Mouse (Mus musculus): ENCODE measurements around the gene Timm17b.

The Timm17b gene

DNA sequence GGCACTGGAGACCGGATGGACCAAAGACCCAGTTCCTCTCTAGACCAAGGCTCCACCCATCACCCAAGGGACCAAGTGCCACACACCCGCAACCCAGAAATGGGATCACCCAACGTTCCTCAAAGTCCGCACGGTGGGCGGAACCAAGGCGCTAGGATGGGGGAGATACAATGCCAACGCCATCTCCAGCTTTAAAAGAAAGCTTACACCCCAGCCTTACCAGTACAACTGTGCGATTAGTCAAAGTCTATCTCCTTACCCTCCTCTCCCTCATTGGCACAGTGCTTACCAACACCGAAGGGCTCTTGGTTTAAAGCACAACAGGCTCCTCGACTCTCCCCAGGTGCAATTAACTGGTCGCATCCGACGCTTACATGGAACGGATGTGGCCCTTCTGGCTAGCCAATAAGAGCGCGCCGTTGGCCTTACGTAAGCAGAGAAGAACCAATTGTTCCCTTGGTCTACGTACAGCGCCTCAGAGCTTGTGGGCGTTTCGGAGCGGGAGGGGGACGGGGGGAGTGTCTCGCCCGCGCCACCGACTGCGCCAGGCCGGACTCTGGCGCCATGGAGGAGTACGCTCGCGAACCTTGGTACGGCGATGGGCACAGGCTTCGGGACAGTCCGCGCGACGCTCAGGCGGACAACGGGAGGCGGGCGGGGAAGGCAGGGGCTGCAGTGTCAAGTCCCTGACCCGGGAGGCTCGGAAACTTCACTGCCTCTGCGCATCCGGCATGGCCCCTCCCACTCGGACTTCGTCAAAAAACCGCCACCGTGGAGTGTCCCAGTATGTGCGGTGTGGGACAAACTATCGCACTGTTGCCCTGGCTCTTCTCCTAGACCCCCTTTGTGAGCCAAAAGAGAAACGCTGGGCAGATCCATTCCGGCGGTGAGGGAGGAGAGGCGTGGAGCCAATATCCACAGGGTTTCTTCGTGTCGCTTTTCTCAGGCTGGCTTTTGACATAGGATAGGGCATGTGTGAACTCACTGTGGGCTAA lies at the start of gene Timm17b, which contains the start of gene Pqbp1:
Timm17b (plus strand) TSS at position 478 of the 995 bp plus-strand sequence.
Pqbp1 (minus strand) TSS at position 390 of the 995 bp plus-strand sequence.
- ChIA-PET CTCF (interaction anchor here in 3 of 4 experiments (0.5 to 1.6 kb wide), 6 partner anchors 11 to 205 kb away, joined by 3 to 4 read pairs (median 3); no protein-coding TSS in a partner anchor), POLR2A (interaction anchor here in 3 of 4 experiments (0.6 to 2.3 kb wide), 21 partner anchors 9 to 175 kb away, joined by 3 to 15 read pairs (median 3); partner anchors contain the start of genes Slc35a2 (in 2 of the 3), Hdac6 (in 1 of the 3), Otud5 (in 1 of the 3) and Suv39h1 (in 1 of the 3))

- ChIA-PET CTCF (interaction anchor here (0.5 to 1.1 kb wide), 7 partner anchors 31 to 698 kb away, joined by 3 to 4 read pairs (median 4); no protein-coding TSS in a partner anchor), POLR2A (interaction anchor here in 3 of 4 experiments (0.5 to 1.0 kb wide), 4 partner anchors 67 to 159 kb away, joined by 3 to 7 read pairs (median 3); partner anchors contain the start of gene Hdac6 (in 1 of the 3))
These were observed 44.6 kb upstream of the Timm17b start for GRCm38 (mm10) chrX:7854578-7854977.

- ChIA-PET CTCF (no interaction called here), POLR2A (interaction anchor here in 2 of 4 experiments (0.7 to 1.4 kb wide), 3 partner anchors 14 to 116 kb away, joined by 3 to 5 read pairs (median 4); no protein-coding TSS in a partner anchor)
These were observed 39.9 kb upstream of the Timm17b start for GRCm38 (mm10) chrX:7859191-7859753.

- ChIA-PET POLR2A (no interaction called here), CTCF (no interaction called here)
These were observed 36.0 kb upstream of the Timm17b start for GRCm38 (mm10) chrX:7863181-7863580.

DNA sequence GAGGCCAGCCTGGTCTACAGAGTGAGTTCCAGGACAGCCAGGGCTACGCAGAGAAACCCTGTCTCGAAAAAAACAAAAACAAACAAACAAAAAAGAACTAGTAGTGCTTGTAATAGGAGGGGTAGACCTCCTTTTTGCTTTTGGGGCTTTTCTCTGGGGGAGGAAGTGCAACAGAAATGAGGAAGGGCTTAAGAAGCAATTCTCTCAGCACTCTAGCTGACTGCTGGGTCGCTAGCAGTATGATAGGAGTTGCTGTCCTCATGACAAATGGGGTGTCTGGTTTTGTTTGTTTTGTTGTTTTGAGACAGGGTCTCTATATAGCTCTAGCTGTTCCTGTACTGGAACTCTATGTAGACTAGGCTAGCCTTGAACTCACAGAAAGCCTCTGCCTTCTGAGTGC lies 34.6 kb upstream of the Timm17b start:
- CTCF ChIA-PET: interaction anchor here in 1 of 4 experiments (0.8 to 0.9 kb wide), 2 partner anchors 23 to 39 kb away, joined by 3 read pairs; no protein-coding TSS in a partner anchor

GRCm38 (mm10) chrX:7865343-7865742 lies 33.8 kb upstream of the Timm17b start:
- ChIA-PET CTCF (interaction anchor here in 1 of 4 experiments (0.8 to 0.9 kb wide), 2 partner anchors 24 to 40 kb away, joined by 3 read pairs; no protein-coding TSS in a partner anchor), POLR2A (interaction anchor here in 2 of 4 experiments (0.7 to 1.7 kb wide), 2 partner anchors 9 to 13 kb away, joined by 3 to 4 read pairs; partner anchors contain the start of gene Pim2 (in 1 of the 2))

More for the DNA sequence above, 34.6 kb upstream of the Timm17b start:
- POLR2A ChIA-PET: interaction anchor here in 2 of 4 experiments (1.3 to 1.7 kb wide), 2 partner anchors 14 to 19 kb away, joined by 3 to 4 read pairs; partner anchors contain the start of gene Pim2 (in 1 of the 2)

DNA sequence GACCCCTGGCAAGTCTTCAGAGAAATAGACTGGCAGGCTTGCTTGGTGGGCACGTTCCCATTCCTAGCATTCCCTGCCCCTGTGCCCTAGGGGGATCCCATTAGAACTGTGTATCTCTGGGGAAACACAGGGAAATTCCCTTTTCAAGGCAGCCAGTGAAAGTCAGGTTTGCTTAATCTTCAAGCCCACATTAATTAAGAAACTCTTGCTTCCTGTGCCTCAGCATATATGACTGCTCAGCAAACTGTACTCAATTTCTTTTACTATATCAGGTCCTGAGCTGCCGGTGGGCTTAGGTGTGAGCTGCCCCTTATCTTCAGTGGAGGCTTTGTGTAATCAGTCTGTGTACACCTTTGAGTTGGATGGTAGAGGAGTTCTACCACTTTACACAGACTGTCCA lies 33.4 kb upstream of the Timm17b start:
- POLR2A ChIA-PET: interaction anchor here in 2 of 4 experiments (0.7 to 1.7 kb wide), 3 partner anchors 10 to 83 kb away, joined by 3 to 9 read pairs (median 4); partner anchors contain the start of gene Pim2 (in 1 of the 2)

GRCm38 (mm10) chrX:7867141-7867540 lies 32.0 kb upstream of the Timm17b start:
- POLR2A ChIA-PET: interaction anchor here in 1 of 4 experiments (0.7 kb wide), 1 partner anchor 90 kb away, joined by 5 read pairs; no protein-coding TSS in a partner anchor

More for the DNA sequence above, 33.4 kb upstream of the Timm17b start:
- CTCF ChIA-PET: no interaction called here

DNA sequence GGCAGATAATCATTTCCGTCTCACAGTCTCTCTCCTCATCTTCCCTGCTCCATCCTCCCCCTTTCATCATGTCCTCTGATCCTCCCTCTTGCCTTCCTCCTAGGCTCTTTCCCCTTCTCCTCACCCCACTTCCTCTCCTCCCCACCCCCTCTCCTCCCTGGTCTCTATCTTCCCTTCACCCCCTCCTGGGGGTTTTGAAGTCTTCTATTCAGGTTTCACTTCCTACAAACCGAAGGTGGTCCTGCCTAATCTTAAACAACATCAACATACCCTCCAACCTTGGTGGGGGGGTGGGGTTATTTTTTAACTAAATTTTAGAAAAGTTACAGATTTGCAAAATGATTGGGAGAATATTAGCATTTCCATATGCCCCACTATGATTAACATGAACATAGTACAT lies 30.7 kb upstream of the Timm17b start:
- POLR2A ChIA-PET: no interaction called here
- CTCF ChIA-PET: no interaction called here

More at GRCm38 (mm10) chrX:7867141-7867540, 32.0 kb upstream of the Timm17b start:
- CTCF ChIA-PET: no interaction called here

DNA sequence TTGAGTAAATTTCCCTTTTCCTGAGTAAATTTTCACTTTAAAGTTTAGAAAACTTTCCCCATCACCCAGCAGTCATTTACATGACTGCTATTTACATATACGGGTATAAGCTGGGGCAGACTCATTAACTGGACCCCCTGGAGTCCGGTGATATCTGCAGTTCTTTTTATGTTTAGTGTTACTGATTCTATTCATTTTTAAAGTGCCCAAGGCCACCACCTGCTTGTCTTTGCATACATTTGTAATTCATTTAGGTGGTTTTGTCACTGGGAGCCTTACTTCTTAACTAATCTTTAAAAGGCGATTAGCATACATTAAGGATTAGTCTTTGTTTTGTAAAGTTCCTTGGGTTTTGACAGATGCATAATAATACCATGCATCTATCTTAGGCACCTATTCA lies 29.3 kb upstream of the Timm17b start:
- POLR2A ChIA-PET: interaction anchor here in 3 of 4 experiments (0.7 to 1.8 kb wide), 14 partner anchors 10 to 263 kb away, joined by 3 to 7 read pairs (median 3); partner anchors contain the start of genes Hdac6 (in 2 of the 3), Otud5 (in 2 of the 3), Slc35a2 (in 1 of the 3) and Wdr13 (in 1 of the 3)
- CTCF ChIA-PET: interaction anchor here in 2 of 4 experiments (0.5 to 0.8 kb wide), 4 partner anchors 10 to 322 kb away, joined by 3 to 5 read pairs (median 4); no protein-coding TSS in a partner anchor

- ChIA-PET CTCF (no interaction called here), POLR2A (interaction anchor here in 1 of 4 experiments (1.1 to 1.2 kb wide), 2 partner anchors 13 to 21 kb away, joined by 4 read pairs; partner anchors contain the start of genes Pqbp1 and Timm17b)
These were observed 21.1 kb upstream of the Timm17b start, which contains the start of gene Pim2 for GRCm38 (mm10) chrX:7878007-7878419. Gene Pim2, plus strand, starts transcription at chrX:7878262.

DNA sequence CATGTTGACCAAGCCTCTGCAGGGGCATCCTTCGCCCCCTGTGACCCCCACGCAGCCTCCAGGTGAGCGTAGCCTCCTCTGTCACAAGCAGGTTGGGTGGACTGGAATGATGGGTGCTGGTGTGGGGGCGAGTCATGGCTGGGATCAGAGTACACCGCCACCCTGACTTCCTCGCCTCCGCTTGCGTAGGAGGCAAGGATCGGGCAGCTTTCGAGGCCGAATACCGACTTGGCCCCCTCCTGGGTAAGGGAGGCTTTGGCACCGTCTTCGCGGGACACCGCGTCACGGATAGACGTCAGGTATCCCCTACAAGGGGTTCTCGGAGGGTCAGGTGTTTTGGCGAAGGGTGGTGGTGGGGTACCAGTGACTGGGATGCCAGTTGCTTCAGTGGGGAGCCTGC lies 20.7 kb upstream of the Timm17b start:
- CTCF ChIA-PET: no interaction called here
- POLR2A ChIA-PET: interaction anchor here in 1 of 4 experiments (1.1 kb wide), 1 partner anchor 13 kb away, joined by 4 read pairs; no protein-coding TSS in a partner anchor

- POLR2A ChIA-PET: interaction anchor here (0.6 to 1.0 kb wide), 8 partner anchors 10 to 977 kb away, joined by 3 to 5 read pairs (median 3); partner anchors contain the start of genes Pqbp1 (in 1 of the 4) and Timm17b (in 1 of the 4)
- CTCF ChIA-PET: interaction anchor here in 2 of 4 experiments (0.6 to 1.0 kb wide), 10 partner anchors 10 to 839 kb away, joined by 3 to 11 read pairs (median 4); partner anchors contain the start of genes Ccnb3 (in 1 of the 2) and Hdac6 (in 1 of the 2)
These were observed 19.3 kb upstream of the Timm17b start for GRCm38 (mm10) chrX:7879819-7880218.

DNA sequence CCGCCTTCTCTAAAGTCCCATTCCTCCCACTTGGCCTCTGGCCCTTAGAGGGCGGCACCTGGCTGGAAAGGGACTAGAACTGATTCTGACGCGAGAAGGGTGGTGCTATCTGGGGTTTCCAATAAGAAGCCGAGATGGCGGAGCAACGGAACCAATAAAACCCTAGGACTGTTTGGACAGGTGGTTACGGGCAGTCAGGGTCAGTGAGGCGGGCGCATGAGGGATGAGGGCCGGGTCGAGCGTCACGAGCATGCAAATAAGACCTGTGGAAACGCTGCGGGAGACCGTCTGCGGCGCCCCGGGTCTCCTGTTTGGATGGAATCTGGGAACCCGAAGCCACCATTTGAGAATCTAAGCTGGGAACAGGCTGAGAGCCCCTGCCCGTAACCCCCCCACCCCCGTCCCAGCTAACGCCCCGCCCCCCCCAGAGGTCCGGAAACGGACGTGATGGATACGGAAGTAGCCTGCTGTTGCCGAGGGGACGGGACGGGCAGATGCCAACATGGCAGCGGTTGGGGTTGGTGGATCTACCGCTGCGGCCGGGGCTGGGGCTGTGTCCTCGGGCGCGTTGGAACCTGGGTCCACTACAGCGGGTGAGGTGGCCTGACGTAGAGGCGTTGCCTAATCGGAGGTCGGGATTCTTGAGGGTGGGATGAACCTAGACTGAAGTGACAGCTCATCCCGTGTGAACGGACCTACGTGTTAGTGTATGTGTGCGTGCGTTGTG lies 15.2 kb upstream of the Timm17b start, which contains the start of gene Slc35a2:
Slc35a2 (plus strand) TSS at position 188 of the 727 bp plus-strand sequence.
- ChIA-PET POLR2A (interaction anchor here in 2 of 4 experiments (0.6 to 3.5 kb wide), 21 partner anchors 9 to 508 kb away, joined by 3 to 15 read pairs (median 3); partner anchors contain the start of genes Pqbp1 (in 2 of the 2), Timm17b (in 2 of the 2), Eras (in 1 of the 2) and Rbm3 (in 1 of the 2)), CTCF (no interaction called here)

DNA sequence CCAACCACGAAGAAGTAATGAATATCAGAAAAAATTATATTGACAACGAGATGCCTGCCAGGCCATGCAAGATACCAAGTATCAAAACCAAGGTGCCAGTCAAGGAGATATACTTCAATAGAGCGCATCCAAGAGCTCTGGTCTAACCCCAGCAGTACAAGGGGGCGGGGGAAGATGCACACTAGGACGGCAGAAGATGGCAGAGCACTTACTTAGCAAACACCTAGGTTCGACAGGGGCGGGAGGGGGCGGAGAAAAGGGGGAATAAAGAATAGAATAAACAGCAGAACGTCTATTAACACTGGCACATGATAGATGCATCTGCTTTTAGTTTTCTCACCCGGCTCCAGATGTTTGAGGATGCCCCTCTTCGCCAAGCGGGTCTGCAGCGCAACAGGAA lies 946 bp upstream of the Timm17b start:
- POLR2A ChIA-PET: interaction anchor here in 2 of 4 experiments (0.6 to 2.3 kb wide), 7 partner anchors 13 to 134 kb away, joined by 3 to 15 read pairs (median 3); partner anchors contain the start of genes Slc35a2 (in 2 of the 2) and Otud5 (in 1 of the 2)
- CTCF ChIA-PET: interaction anchor here in 3 of 4 experiments (0.5 to 1.6 kb wide), 4 partner anchors 10 to 206 kb away, joined by 3 to 4 read pairs (median 4); no protein-coding TSS in a partner anchor

DNA sequence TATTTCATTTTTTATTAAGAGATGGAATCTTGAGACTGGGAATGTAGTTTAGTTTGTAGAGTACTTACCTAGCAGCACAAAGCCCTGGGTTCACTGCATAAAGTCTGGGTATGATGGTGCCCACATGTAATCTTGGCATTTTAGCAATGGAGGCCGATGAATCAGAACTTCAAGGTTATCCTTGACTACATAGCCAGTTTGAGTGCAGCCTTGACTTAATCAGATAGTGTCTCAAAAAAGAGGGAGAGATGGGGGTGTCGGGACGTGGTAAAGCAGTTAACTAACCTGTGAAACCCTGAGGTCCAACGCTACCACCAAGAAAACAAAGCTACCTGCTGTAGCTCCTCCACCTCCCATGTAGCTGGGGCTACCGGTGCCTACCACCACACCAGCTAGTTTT lies 5.3 kb downstream of the Timm17b start:
- ChIA-PET CTCF (interaction anchor here in 1 of 4 experiments (0.8 kb wide), 1 partner anchor 111 kb away, joined by 3 read pairs; no protein-coding TSS in a partner anchor), POLR2A (no interaction called here)

DNA sequence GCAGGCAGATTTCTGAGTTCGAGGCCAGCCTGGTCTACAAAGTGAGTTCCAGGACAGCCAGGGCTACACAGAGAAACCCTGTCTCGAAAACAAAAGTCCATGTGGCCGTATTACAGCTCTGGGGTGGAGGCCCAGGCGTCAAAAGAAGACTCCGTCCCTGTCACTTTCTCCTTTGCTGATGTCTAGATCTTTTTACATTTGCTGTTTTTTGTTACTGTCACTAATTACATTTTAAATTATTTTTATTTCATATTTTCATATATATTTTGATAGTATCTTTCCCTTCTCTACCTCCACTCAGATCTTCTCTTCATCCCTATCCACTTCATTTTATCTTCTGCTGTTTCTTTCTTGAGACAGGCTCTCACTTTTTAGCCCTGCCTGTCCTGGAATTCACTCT lies 8.6 kb downstream of the Timm17b start, which contains the start of gene Gm10491:
Gm10491 (minus strand) TSS at position 101 of the 400 bp plus-strand sequence.
- ChIA-PET POLR2A (no interaction called here), CTCF (no interaction called here)
